Mouse (Mus musculus): ENCODE data around the gene Spryd4. TPM values are rescaled to one million over a fixed set of nuclear protein-coding genes. Genes with fewer than 3 reads are reported as not detected.

Gene Spryd4
- polyA plus RNA-seq, 1 experiment from 2014 or later, result 44.2 TPM

DNA sequence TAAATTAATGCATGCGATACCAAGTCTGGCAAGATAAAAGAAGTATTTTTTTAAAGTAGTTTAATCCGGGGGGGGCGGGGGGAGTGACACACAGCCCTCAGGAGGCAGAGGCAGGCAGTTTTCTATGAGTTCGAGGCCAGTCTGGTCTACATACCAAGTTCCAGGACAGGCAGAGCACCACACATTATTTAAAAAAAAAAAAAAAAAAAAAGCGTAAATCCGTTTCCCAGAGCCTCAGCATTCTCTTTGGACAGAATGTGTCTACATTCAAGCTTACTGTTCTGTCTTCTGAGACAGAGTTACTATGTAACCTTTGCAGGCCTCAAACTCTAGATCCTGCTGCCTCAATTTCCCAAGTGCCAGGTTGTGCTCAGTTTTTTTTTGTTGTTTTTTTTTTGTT, 541 bp upstream of the Spryd4 start:
- peaks cover 5 to 12% of the 10 kb centered on the region in 2 experiments for H3K4me1 ChIP-seq (ENCODE audit: control insufficient read depth in 2 of 2, insufficient read depth in 2 of 2, low read length in 2 of 2)
- H3K4me3 ChIP-seq (ENCODE audit: control insufficient read depth in 1 of 2, insufficient read depth in 1 of 2, low read depth in 1 of 2, low read length in 2 of 2), result peak overlapping the region; percentile 82 to 86; a peak in 3 of 4 replicates
- H3K9ac ChIP-seq (ENCODE audit: low read length), result peak overlapping the region; percentile 84
- H3K36me3 ChIP-seq (ENCODE audit: control insufficient read depth, insufficient read depth, low read length), result 0 out of 2 replicates have a peak, but pooled peaks cover 10% of the 10 kb centered on the region
- peak overlapping the region; percentile 86 for H3K4me2 ChIP-seq (ENCODE audit: low read length)
- no peaks in the 10 kb centered on the region for H3K9me3 ChIP-seq (ENCODE audit: control insufficient read depth, low read length)
- 32% methylated on average over 6 of the region's 6 CpGs for WGBS
- H3K27me3 ChIP-seq (ENCODE audit: control insufficient read depth, insufficient read depth, low read length), result no peaks in the 10 kb centered on the region
- no peak for ATAC-seq (ENCODE audit: insufficient number of reproducible peaks, insufficient read depth, low FRiP score, low read depth)
- H3K27ac ChIP-seq (replicated peaks in 1 of 2; ENCODE audit: control insufficient read depth in 1 of 2, insufficient read depth in 1 of 2, low read depth in 2 of 2, low read length in 2 of 2), result no peak overlapping the region; a peak in 1 of 4 replicates

DNA sequence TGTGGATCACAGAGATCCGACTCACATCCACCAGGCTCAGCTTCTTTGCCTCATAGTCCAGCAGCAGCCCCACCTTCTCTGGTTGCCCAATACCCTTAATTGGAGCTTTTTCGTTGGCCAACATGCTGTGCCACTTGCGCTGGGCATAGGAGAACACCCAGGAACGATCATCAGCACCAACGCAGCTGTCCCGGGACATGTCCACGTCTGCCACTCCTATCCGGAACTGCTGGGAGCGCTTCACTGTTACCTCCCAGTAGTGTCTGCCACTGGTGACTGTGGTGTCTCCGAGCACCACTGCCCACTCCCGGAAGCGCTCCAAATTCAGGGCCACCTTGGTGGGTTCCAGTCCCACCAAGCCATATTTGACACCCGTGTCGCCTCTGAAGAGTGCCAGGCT, 653 bp downstream of the Spryd4 start:
- WGBS, result 16% methylated on average over 14 of the region's 14 CpGs
- H3K27me3 ChIP-seq (ENCODE audit: control insufficient read depth, insufficient read depth, low read length), result no peaks in the 10 kb centered on the region

DNA sequence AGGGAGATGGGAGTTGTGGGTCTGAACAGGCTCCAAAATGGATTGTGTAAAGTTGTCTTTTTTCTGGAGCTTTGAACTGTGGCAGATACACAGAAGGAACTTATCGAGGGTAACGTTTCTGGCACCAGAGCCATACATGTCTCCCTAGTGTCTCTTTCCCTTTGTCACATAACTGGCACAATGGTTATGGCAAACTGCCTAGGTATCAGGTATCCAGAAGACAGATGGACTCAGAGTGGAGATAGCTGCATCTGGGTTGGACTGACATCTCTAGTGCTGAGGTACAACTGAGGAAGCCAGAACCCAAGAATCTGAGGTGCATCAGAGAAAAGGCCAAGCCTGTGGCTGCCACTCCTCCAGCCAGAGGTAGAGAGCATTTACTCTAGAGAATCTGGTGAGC, 1.5 kb downstream of the Spryd4 start:
- Histone ChIP-seq H3K9ac (ENCODE audit: low read length) (no peak overlapping the region), H3K4me2 (ENCODE audit: low read length) (no peak overlapping the region), H3K27ac (replicated peaks in 1 of 2; ENCODE audit: control insufficient read depth in 1 of 2, insufficient read depth in 1 of 2, low read depth in 2 of 2, low read length in 2 of 2) (no peak overlapping the region), H3K36me3 (ENCODE audit: control insufficient read depth, insufficient read depth, low read length) (peaks cover 22% of the 10 kb centered on the region; the same call in 1 of the 2 replicates), H3K4me3 (ENCODE audit: control insufficient read depth in 1 of 2, insufficient read depth in 1 of 2, low read depth in 1 of 2, low read length in 2 of 2) (no peak overlapping the region), H3K27me3 (ENCODE audit: control insufficient read depth, insufficient read depth, low read length) (no peaks in the 10 kb centered on the region), H3K9me3 (ENCODE audit: control insufficient read depth, low read length) (no peaks in the 10 kb centered on the region), H3K4me1 (ENCODE audit: control insufficient read depth in 2 of 2, insufficient read depth in 2 of 2, low read length in 2 of 2) (peaks cover 5 to 12% of the 10 kb centered on the region in 2 experiments)
- WGBS, result 94% methylated on average over 2 of the region's 2 CpGs
- no peak for ATAC-seq (ENCODE audit: insufficient number of reproducible peaks, insufficient read depth, low FRiP score, low read depth)

More for the DNA sequence above, 653 bp downstream of the Spryd4 start:
- ATAC-seq (ENCODE audit: insufficient number of reproducible peaks, insufficient read depth, low FRiP score, low read depth), result no peak
- Histone ChIP-seq H3K36me3 (ENCODE audit: control insufficient read depth, insufficient read depth, low read length) (peaks cover 19% of the 10 kb centered on the region; the same call in 1 of the 2 replicates), H3K4me1 (ENCODE audit: control insufficient read depth in 2 of 2, insufficient read depth in 2 of 2, low read length in 2 of 2) (peaks cover 5 to 12% of the 10 kb centered on the region in 2 experiments), H3K4me2 (ENCODE audit: low read length) (peak overlapping the region; percentile 86), H3K9me3 (ENCODE audit: control insufficient read depth, low read length) (no peaks in the 10 kb centered on the region), H3K9ac (ENCODE audit: low read length) (peak overlapping the region; percentile 84), H3K4me3 (ENCODE audit: control insufficient read depth in 1 of 2, insufficient read depth in 1 of 2, low read depth in 1 of 2, low read length in 2 of 2) (peak overlapping the region; percentile 82 to 86), H3K27ac (replicated peaks in 1 of 2; ENCODE audit: control insufficient read depth in 1 of 2, insufficient read depth in 1 of 2, low read depth in 2 of 2, low read length in 2 of 2) (peak overlapping the region in 1 of 2 experiments; percentile 10; a peak in 1 of 4 replicates)

DNA sequence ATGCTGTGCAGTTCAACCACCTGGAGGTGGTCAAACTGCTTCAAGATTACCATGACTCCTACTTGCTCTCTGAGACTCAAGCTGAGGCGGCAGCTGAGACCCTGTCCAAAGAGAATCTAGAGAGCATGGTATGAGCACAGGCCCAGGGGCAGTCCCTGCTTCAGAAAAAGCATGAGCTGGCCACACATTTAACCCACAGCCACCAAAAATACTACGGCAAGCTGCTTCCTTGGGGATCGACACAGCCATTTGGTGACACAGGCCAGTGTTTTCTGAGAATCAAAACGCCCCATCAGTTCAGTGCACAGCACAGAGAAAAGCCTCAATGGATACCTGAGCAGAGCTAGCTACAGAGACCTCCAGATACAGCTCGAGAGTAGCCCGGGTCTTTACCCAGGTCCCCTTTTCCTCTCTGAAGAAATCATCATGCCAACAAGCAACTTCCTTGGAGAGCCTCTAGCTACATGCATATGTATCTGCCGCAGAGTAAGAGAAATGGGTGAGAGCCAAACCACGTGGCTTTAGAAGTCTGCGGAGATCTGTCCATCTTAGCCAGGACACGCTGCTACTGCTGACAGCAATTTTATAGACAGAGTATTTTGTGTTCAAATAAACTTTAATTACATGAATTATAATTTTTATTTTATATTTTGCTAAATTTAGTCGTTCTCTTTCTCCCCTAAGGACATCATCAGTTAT, 2.1 kb downstream of the Spryd4 start:
- H3K4me1 ChIP-seq (ENCODE audit: control insufficient read depth in 2 of 2, insufficient read depth in 2 of 2, low read length in 2 of 2), result peaks cover 5 to 12% of the 10 kb centered on the region in 2 experiments
- H3K9me3 ChIP-seq (ENCODE audit: control insufficient read depth, low read length), result no peaks in the 10 kb centered on the region
- no peak overlapping the region for H3K27ac ChIP-seq (replicated peaks in 1 of 2; ENCODE audit: control insufficient read depth in 1 of 2, insufficient read depth in 1 of 2, low read depth in 2 of 2, low read length in 2 of 2)
- H3K9ac ChIP-seq (ENCODE audit: low read length), result no peak overlapping the region
- no peak overlapping the region for H3K4me2 ChIP-seq (ENCODE audit: low read length)
- 89% methylated on average over 11 of the region's 11 CpGs for WGBS
- H3K36me3 ChIP-seq (ENCODE audit: control insufficient read depth, insufficient read depth, low read length), result peaks cover 22% of the 10 kb centered on the region; the same call in 1 of the 2 replicates
- ATAC-seq (ENCODE audit: insufficient number of reproducible peaks, insufficient read depth, low FRiP score, low read depth), result no peak
- no peak overlapping the region for H3K4me3 ChIP-seq (ENCODE audit: control insufficient read depth in 1 of 2, insufficient read depth in 1 of 2, low read depth in 1 of 2, low read length in 2 of 2)
- no peaks in the 10 kb centered on the region for H3K27me3 ChIP-seq (ENCODE audit: control insufficient read depth, insufficient read depth, low read length)

DNA sequence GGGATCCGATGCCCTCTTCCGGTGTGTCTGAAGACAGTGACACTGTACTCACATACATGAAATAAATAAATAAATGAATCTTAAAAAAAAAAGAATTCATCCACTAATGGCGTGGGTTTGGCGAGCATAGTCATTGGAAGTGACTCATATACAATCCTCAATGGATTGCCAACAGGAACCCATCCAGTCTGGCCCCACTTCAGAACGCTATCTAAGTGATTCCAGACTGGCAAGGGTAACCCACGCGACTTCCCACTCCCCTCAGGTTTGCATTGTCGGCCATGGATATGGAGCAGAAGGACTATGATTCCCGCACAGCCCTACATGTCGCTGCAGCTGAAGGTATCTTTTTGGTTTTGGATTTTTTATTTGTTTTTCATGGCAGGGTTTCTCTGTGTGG, 3.3 kb downstream of the Spryd4 start:
- H3K9ac ChIP-seq (ENCODE audit: low read length), result no peak overlapping the region
- H3K36me3 ChIP-seq (ENCODE audit: control insufficient read depth, insufficient read depth, low read length), result peaks cover 22% of the 10 kb centered on the region; the same call in 1 of the 2 replicates
- H3K4me2 ChIP-seq (ENCODE audit: low read length), result no peak overlapping the region
- H3K4me3 ChIP-seq (ENCODE audit: control insufficient read depth in 1 of 2, insufficient read depth in 1 of 2, low read depth in 1 of 2, low read length in 2 of 2), result no peak overlapping the region
- WGBS, result 88% methylated on average over 10 of the region's 10 CpGs
- H3K27ac ChIP-seq (replicated peaks in 1 of 2; ENCODE audit: control insufficient read depth in 1 of 2, insufficient read depth in 1 of 2, low read depth in 2 of 2, low read length in 2 of 2), result no peak overlapping the region
- H3K4me1 ChIP-seq (ENCODE audit: control insufficient read depth in 2 of 2, insufficient read depth in 2 of 2, low read length in 2 of 2), result peaks cover 5 to 12% of the 10 kb centered on the region in 2 experiments
- no peaks in the 10 kb centered on the region for H3K27me3 ChIP-seq (ENCODE audit: control insufficient read depth, insufficient read depth, low read length)
- no peak for ATAC-seq (ENCODE audit: insufficient number of reproducible peaks, insufficient read depth, low FRiP score, low read depth)
- no peaks in the 10 kb centered on the region for H3K9me3 ChIP-seq (ENCODE audit: control insufficient read depth, low read length)

DNA sequence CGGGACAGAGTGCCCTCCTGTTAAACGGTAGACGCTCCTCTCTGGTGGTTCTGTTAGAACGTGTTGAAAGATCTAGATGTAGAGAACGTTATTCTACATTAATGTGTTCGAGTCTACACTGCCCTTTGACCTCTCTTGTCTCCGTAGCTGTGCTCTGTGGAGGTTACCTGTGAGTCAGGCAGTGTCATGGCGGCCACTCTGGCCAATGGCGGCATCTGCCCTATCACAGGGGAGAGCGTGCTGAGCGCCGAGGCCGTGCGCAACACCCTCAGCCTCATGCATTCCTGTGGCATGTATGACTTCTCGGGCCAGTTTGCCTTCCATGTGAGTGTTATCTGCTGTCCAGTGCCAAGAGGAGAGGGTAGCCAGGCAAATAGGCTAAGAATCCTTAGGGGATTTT, 6.7 kb downstream of the Spryd4 start:
- ATAC-seq (ENCODE audit: insufficient number of reproducible peaks, insufficient read depth, low FRiP score, low read depth), result no peak
- Histone ChIP-seq H3K27me3 (ENCODE audit: control insufficient read depth, insufficient read depth, low read length) (no peaks in the 10 kb centered on the region), H3K9ac (ENCODE audit: low read length) (no peak overlapping the region), H3K4me3 (ENCODE audit: control insufficient read depth in 1 of 2, insufficient read depth in 1 of 2, low read depth in 1 of 2, low read length in 2 of 2) (no peak overlapping the region), H3K4me2 (ENCODE audit: low read length) (no peak overlapping the region), H3K27ac (replicated peaks in 1 of 2; ENCODE audit: control insufficient read depth in 1 of 2, insufficient read depth in 1 of 2, low read depth in 2 of 2, low read length in 2 of 2) (no peak overlapping the region), H3K9me3 (ENCODE audit: control insufficient read depth, low read length) (no peaks in the 10 kb centered on the region), H3K4me1 (ENCODE audit: control insufficient read depth in 2 of 2, insufficient read depth in 2 of 2, low read length in 2 of 2) (no peaks in the 10 kb centered on the region; a peak in 1 of 4 replicates), H3K36me3 (ENCODE audit: control insufficient read depth, insufficient read depth, low read length) (peaks cover 18% of the 10 kb centered on the region; the same call in 1 of the 2 replicates)
- WGBS, result 83% methylated on average over 15 of the region's 15 CpGs

DNA sequence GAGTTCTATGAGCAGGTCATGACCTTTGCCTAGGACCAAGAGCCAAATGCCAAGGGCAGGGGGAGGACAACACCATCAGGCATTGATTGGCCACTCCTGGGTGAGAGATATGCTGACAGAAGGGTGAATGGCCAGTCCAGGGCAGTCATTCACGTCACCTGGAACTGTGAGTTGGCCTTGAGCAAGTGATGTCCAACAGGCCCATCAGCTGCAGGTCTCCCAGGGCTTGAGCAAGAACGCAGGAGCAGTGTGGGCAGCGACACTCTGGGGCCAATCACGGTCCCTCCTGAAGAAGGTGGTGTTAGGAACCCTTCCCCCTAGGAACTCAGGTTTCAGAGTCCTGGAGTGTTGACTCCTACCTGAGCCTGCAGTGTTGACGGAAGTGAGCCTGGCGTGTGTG, 9.8 kb downstream of the Spryd4 start:
- Histone ChIP-seq H3K4me2 (ENCODE audit: low read length) (no peak overlapping the region), H3K4me3 (ENCODE audit: control insufficient read depth in 1 of 2, insufficient read depth in 1 of 2, low read depth in 1 of 2, low read length in 2 of 2) (no peak overlapping the region), H3K9me3 (ENCODE audit: control insufficient read depth, low read length) (no peaks in the 10 kb centered on the region), H3K36me3 (ENCODE audit: control insufficient read depth, insufficient read depth, low read length) (peaks cover 10% of the 10 kb centered on the region; the same call in 1 of the 2 replicates), H3K4me1 (ENCODE audit: control insufficient read depth in 2 of 2, insufficient read depth in 2 of 2, low read length in 2 of 2) (no peaks in the 10 kb centered on the region; a peak in 1 of 4 replicates), H3K27ac (replicated peaks in 1 of 2; ENCODE audit: control insufficient read depth in 1 of 2, insufficient read depth in 1 of 2, low read depth in 2 of 2, low read length in 2 of 2) (no peak overlapping the region), H3K27me3 (ENCODE audit: control insufficient read depth, insufficient read depth, low read length) (no peaks in the 10 kb centered on the region), H3K9ac (ENCODE audit: low read length) (no peak overlapping the region)
- WGBS, result 61% methylated on average over 5 of the region's 6 CpGs
- ATAC-seq (ENCODE audit: insufficient number of reproducible peaks, insufficient read depth, low FRiP score, low read depth), result no peak

Data from heart, embryonic 14.5 days (tissue).